Mouse (Mus musculus) testis, adult 2 months (tissue): ENCODE results near the gene Snx29.

Experiments used
- CTCF ChIP-seq: fragments of 200-500 bp; IDR thresholded peaks from 2 replicates; pipeline ENCODE4 v1.5.1; 2012; ENCODE audit warnings: low read depth, mild to moderate bottlenecking, inconsistent platforms, low read length, moderate library complexity; ENCODE audit not compliant: control insufficient read depth, insufficient read depth, insufficient replicate concordance
- POLR2A ChIP-seq: fragments of 200-500 bp; IDR thresholded peaks from 2 replicates; pipeline ENCODE4 v1.6.1; 2012; ENCODE audit warnings: low read depth, mild to moderate bottlenecking, inconsistent platforms, low read length, moderate library complexity; ENCODE audit not compliant: control insufficient read depth

- no peak for TF ChIP-seq CTCF
- no peak for TF ChIP-seq POLR2A
Measured at GRCm38 (mm10) chr16:11742351-11742750, 419.6 kb downstream of the Snx29 start.
